Mouse (Mus musculus) regulatory T cell (primary cell): ENCODE data around the gene Dhx30.

Experiments
- in situ Hi-C: fragments of 300-600 bp; cut with MboI, MseI; formaldehyde crosslinking; loops from one replicate; pipeline ENCODE4 v1.15.1; 2025; ENCODE audit warnings: high pct_unique_total_duplicates

Gene Dhx30

DNA sequence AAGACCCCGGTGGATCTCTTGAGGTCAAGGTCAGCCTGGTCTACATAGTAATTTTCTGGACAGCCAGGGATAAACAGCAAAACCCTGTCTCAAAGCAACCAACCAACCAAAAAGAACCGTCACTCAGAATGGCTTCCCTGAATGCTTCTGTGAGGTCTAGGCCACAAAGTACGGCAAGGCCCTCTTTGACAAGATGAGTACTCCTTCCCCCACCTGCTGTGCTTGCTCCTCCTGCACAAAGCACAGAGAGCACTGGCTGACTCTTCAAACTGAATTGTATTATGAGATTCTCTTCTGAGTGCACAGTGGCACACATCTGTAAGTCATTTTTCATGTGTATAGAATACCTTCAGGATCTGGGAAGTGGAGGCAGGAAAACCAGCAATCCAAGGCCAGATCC is 19.8 kb downstream of the Dhx30 start:
- in situ Hi-C loops = no loop called here

DNA sequence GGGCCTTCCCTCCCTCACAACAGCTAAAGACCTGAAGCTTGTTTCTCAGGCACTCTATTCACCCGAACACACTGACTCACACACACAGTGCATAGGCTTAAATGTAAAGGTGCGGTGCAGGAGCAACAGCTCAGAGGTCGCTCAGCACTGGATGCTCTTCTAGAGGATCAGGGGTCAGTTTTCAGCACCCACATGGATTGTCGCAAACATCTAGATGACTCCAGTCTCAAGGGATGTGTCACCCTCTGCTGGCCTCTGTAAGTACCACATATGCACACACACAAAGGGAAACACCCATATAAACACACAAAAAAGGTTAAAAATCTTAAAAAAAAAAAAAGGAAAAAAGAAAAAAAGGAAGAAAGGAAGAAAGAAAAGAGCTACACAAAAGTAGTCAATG is 22.9 kb downstream of the Dhx30 start:
- in situ Hi-C loops = no loop called here

DNA sequence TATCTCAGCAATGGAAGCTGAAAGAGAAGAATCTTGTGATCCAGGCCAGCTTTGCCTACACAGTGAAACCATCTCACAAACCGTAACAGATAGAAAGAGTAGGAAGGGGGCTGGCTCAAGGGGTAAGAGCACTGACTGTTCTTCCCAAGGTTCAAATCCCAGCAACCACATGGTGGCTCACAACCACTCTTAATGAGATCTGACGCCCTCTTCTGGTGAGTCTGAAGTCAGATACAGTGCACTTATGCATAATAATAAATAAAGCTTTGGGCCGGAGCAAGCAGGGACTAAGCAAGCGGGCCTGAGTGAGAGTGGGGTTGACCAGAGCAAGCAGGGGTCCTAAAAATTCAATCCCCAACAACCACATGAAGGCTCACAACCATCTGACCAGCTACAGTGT is 24.3 kb downstream of the Dhx30 start:
- in situ Hi-C loops = no loop called here

DNA sequence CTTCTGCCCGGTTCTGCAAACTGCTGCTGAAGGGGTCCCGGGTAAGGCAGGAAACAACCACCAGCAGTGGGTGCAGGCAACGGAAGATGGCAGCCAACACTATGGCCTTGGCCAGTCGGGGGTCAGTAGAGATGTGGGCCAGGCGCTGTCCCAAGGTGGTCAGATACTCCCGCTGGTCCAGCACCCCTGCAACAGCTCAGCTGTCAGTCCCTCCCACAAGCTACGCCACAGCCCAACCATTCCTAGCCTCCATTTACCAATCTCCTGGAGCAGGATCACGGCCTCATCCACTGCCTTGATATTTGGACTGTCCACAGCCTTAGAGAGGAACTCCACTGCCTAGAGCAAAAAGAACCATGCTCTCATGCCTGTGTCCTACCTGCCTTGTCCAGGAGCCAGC is 31.9 kb downstream of the Dhx30 start:
- in situ Hi-C loops = no loop called here

DNA sequence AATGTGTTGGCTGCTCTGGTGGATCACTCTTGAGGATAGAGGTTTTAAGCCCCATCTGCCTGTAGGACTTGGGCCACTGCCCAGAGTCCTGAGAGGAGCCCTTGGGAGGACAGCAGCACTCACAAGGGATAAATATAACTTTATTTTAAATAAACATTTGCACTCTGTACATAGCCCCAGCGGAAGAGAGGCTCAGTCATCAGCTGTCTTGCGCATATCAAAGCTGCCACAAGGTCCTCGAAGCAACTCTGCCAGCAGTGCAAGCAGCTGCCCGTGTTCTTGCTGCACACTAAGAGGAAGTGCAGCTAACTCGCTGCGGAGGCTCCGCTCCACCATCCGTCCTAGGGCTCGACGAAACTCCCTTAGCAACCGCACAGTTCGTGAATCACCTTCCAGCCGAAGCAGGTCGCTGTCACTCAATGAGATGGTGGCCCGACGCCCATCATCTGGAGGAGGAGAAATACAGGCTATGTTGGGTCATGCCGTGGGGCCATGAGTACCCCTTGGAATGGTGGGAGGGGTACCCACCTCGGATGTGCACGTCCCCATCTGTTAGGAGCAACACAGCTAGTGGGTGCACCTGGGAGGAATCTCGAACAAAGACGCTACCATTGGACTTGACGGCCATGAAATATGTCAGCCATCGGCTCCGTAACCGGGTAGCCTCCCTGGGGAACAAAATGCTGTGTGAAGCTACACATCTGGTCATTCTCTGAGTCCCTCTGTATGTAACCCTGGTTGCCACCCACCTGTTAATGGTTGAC is 33.2 kb downstream of the Dhx30 start:
- in situ Hi-C loops = no loop called here

DNA sequence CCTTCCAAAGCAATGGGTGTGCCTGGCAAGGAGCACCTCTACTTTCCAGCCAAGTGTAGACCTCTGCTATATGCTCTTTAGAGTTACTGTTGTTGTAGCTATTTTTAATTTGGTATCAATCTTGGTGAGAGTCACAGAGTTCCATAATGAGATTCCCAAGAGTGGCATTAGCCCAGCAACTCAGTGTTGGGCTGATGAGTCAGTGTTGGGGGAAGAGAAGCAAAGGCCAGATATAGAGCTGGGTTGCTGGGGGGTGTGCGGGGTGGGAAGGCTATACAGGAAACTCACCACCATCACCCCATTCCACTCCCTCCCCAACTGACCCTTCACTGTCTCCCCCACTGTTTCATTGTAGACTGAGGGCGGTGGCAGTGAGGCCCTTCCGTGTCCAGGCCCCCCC is 36.6 kb downstream of the Dhx30 start:
- in situ Hi-C loops = no loop called here

DNA sequence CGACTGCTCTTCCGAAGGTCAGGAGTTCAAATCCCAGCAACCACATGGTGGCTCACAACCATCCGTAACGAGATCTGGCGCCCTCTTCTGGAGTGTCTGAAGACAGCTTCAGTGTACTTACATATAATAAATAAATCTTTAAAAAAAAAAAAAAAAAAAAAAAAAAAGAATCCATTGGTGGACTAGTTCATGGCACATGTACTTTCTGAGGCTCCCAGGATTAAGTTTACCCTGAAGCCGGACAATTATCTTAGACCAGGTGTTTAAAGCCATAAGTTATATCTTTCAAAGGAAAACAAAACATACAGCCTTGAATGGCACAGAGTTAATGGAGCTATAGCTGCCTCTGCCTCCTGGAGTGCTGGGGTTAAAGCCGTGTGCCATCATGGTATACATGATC is 41.2 kb downstream of the Dhx30 start:
- in situ Hi-C loops = loop anchor here (10.0 kb wide), 1 partner anchor 182 kb away; no protein-coding TSS in a partner anchor

DNA sequence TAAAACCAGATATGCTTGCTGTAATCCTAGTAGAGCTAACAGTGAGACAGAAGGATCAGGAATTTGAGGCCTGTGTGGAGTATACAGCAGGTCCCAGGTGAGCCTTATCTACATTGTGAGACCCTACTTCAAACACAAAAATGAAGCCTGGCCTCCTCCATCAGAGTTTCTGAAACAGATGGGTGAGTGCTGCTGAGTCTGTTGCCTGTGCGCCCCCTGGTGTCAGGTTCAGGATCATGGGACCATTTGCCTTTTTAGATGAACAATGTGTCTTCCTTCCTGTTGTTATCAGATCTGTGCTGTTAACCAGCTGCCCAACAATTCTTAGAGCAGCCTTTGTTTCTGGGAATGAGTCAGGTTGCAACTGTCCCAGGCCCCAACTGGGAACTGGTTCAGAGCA is 45.8 kb downstream of the Dhx30 start:
- in situ Hi-C loops = loop anchor here (5.0 to 10.0 kb wide), 2 partner anchors 90 to 177 kb away; no protein-coding TSS in a partner anchor

DNA sequence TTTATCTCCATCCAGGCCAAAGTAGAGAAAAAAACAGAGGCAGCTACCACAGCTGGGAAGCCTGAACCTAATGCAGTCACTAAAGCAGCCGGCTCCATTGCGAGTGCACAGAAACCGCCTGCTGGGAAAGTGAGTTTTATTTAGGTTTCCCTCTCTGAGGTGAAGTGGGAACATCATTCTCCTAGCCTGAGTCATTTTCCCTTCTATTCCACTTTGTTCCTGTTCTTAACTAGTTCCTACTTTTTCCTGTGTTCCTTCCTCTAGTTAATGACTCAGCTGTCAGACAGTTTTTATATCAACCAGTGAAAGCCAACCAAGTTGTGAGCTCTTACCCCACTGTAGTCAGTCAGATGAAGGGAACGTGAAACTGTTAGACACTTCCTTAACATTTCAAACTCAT is 46.6 kb downstream of the Dhx30 start:
- in situ Hi-C loops = loop anchor here (5.0 to 10.0 kb wide), 2 partner anchors 89 to 176 kb away; no protein-coding TSS in a partner anchor

DNA sequence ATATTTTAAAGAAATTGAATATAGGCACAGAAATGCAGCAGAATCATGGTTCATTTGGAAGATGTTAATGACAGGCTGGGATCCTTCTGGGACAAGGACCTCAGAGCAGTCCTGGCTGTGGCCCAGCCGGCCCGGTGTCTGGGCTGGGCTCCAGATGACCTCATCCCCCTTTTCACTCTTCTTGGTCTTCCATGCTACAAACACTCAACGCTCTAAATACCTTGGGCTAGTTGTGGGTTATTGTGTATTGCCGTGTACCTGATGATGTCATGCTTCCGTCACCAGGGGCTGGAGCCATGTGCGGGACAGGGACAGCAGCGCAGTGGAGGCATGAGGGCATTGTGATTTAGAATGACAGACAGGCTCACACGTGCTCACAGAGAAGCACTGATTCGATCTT is 47.3 kb downstream of the Dhx30 start:
- in situ Hi-C loops = loop anchor here (5.0 to 10.0 kb wide), 2 partner anchors 88 to 176 kb away; no protein-coding TSS in a partner anchor

DNA sequence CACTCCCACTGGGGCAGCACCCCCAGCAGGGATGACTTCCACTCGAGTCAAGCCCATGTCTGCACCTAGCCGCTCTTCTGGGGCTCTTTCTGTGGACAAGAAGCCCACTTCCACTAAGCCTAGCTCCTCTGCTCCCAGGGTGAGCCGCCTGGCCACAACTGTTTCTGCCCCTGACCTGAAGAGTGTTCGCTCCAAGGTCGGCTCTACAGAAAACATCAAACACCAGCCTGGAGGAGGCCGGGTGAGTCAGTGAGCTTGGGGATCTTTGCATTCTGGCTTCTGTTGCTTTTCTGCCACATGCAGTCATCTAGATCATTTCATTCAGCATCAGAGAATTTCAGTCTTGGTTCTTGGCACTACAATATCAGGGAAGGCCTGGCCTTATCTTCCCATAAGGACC is 48.9 kb downstream of the Dhx30 start:
- in situ Hi-C loops = no loop called here

DNA sequence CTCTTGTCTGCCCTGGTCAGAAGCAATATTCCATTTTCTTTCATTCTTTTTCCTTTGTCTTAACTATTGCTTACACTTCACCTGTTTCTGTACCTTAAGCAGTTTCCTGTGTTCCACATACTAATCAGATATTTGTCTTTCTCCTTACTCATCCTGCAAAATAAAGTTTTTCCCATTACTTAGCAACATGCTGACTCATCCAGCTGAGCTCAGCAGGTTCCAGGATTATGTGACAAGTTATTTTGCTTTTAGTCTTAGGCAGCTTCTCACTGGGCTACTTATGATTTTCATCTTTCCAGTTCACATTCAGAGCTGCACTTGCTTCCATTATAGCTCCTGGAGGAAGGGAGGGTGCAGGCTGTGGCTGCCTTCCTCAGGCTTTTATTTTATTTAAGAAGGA is 53.0 kb downstream of the Dhx30 start:
- in situ Hi-C loops = no loop called here

DNA sequence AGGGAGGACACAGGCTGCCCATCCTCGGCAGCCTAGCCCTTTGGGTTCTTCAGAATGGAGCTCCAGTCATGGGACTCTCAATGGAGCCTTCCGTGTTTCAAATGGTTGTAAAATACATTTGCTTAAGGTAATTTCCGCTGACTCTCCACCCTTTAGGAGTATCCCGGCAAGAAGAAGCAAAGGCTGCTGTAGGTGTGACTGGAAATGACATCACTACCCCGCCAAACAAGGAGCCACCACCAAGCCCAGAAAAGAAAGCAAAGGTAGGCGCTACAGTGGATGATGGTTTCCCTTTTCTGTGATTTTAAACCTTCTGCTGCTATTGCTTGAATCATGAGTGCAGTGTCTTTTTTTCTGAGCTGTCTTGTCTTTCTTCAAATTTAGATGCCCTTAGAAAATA is 54.8 kb downstream of the Dhx30 start:
- in situ Hi-C loops = no loop called here

DNA sequence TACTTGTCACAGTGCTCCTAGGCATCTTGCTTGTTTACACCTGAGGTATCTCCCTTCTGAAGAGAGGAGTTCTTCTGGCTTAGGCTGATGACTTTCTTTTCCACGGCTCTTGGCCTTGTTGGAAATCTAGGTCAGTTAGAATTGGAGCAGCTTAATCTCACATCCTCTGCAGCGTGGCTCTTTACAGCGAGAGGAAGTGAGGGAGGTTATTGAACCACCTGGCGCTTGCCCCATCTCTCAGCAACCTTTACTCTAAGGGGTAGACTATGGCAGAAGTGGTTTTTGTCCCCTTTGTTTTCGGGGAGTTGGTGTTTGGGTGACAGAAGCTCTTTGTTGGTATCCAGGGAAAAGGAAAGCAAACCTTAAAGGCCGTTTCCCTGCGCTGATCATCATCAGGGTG is 55.2 kb downstream of the Dhx30 start:
- in situ Hi-C loops = no loop called here

DNA sequence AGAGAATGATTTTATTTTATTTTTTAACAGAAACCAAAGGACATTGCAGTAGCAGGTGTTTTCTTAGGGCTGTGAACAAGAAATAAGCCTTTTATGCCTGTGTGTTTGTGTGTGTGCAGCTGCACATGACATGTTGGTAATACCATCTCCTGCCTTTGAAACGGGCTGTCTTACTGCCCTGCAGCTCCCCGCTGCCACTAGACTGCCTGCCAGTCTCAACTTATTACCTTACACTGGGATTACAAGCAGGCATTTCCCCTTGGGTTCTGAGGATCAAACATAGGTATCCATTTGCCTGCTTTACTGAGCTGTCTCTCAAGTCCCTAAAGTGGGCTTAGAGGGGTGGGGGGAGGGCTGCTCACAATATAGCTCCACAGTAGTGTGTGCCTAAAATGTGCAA is 56.9 kb downstream of the Dhx30 start:
- in situ Hi-C loops = no loop called here

DNA sequence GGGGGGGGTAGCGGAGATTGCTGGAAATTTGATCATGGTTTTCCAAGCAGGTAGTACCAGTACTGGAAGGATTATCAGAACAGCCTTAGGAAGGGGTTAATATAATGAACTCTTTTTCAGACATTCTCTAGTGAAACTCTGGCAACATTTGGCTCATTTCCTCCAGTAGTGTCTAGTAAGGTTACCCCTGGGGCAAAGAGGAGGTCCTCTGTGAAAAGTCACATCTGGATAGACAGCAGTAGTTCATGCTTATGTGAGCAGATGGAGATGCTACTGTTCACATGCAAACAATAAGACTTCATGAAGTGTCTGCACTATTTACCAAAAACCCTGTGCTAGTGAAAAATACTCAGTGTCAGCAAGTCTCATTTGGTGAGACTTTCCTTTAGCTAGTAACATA is 60.4 kb downstream of the Dhx30 start:
- in situ Hi-C loops = no loop called here

DNA sequence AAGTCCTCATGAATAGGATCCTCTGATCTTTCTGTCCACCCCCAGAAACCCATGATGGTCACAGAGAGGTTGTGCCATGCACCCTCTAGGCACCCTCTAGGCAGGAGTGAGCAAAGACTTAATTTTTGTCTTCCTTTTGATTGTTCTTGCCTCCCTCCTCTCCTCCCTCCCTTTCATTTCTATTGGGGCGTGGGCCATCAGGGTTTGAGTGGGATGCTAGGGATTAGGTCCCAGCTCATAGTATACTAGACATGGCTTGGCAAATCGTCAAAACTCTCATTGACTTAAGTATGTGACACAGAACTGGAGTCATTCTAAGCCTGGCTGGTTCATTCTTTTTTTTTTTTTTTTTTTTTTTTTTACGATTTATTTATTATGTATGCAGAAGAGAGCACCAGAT is 62.8 kb downstream of the Dhx30 start:
- in situ Hi-C loops = no loop called here

DNA sequence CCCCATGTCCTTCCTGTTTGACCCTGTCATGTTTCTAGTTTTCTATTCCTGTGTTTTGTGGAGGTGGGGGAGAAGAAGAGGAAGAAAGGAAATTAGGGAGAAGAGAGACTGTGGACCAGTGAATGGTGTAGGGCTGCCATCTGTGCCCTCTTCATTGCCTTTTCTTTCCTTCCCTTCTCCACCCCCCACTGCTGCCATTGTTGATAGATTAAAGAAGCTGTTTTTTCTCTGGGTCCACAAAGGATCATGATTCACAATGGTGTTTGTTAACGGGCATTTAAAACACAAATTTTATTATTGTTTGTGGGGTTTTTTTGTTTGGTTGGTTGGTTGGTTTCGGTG is 63.6 kb downstream of the Dhx30 start:
- in situ Hi-C loops = no loop called here

DNA sequence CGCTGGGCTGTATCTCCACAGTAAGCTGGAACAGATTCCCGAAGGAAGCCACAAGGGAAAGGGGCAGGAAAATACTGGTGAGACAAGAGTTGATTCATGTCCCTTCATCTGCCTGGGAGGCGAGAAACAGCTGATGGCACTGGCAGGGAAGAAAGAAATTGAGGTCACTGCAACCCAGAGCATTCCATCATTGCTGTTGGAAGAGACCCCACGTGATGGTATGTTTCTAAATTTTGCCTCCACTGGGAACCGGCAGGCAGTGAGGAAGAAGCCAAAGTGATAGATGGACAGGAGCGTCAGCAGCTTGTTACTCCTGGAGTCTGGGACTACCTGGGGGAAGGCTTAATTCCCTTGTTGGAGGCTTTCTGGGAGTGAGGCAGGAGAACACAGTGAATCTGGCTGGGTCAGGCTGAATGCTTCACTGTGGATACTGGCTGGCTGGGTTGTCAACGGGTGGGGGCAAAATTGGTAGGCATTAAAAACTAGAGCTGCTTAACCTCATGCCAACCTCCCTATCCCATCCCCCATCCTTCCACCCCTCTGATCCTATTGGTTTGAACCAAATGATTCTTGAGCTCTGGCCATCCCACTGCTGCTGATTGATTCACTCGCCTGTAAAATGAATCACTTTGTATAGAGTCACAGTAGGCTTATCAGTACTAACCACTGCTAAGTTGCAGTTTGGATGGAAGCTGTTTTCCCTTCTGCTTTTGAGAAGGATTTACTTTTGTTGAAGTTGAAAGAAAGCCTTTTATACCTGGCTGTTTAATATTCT is 64.1 kb downstream of the Dhx30 start:
- in situ Hi-C loops = no loop called here

DNA sequence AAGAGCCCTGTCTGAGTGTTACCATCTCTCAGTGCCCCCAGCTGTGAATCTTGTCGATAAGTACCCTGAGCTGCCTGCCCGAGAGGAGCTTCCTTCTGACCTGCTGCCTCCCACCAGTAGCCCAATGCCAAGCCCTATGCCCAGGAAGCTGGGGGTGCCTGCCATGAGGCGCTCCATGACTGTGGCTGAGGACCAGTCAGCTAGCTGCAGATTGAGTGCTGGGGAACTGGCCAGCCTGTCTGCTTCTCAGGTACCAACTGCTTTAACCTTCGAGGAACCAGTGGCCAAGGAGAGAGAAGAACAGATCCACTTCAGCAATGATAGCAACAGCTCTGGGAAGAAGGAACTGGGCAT is 64.7 kb downstream of the Dhx30 start:
- in situ Hi-C loops = no loop called here

DNA sequence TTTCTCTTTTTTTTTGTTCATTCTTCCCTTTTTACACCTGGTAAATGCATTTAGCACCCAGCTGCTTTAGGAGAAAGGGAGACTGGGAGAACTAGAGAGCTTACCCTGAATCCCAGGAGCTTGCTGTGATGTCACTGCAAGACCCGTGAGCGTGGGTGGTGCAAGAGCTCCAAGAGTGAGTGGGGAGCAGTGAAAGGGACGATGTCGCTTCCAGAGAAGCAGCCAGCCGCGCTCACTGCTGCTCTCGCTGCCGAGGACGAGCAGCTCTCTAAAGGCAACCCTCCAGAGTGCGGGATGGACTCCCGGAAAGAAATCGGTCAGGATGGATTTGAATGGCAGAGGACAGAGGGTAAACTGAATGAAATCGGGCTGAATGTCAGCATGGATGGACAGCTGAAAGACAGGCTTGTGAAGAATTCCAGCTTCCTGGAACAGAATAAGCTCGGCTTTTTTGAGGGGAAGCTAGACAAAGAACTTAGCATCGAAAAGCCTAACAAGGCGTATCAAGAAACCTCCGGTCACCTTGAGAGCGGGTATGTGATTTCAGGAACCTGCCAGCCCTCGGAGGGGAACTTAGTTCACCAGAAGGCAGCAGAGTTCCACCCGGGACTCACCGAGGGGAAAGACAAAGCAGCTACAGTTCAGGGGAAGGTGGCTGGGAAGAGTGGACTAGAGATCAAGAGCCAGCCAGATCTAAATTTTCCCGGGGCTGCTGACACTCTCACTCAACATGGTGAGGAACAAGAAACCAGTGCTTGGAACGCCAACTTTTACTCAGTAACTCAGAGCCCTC is 65.6 kb downstream of the Dhx30 start:
- in situ Hi-C loops = no loop called here

DNA sequence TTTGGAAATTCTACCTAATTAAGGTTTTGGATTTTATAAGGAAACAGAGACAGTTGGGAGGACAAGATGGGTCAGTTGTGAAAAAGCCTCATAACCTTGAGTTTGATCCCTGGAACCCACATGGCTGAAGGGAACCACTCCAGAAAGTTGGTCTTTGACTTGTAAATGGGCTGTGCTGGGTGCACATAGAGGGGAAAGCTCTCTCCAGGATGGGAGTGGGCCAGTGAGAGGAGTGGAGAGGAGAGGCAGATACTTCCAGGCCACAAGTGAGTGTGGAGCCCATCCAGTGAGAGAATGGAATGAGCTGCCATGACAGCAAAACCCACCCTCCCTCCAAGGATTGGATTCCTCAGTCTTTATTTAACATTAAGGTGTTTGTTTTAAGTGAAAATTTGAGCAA is 66.4 kb downstream of the Dhx30 start:
- in situ Hi-C loops = no loop called here
